Mouse (Mus musculus) T-helper 17 cell (primary cell): ENCODE results near the gene Calhm3.

Experiments
- in situ Hi-C, 2 experiments: fragments of 300-600 bp; cut with MboI, MseI; formaldehyde crosslinking; loops; 1 replicate in 1 of 2; 2 replicates in 1 of 2; pipeline ENCODE4 v1.15.1; 2025; ENCODE audit warnings: high pct_unique_total_duplicates in 2 of 2

Calhm3 gene

DNA sequence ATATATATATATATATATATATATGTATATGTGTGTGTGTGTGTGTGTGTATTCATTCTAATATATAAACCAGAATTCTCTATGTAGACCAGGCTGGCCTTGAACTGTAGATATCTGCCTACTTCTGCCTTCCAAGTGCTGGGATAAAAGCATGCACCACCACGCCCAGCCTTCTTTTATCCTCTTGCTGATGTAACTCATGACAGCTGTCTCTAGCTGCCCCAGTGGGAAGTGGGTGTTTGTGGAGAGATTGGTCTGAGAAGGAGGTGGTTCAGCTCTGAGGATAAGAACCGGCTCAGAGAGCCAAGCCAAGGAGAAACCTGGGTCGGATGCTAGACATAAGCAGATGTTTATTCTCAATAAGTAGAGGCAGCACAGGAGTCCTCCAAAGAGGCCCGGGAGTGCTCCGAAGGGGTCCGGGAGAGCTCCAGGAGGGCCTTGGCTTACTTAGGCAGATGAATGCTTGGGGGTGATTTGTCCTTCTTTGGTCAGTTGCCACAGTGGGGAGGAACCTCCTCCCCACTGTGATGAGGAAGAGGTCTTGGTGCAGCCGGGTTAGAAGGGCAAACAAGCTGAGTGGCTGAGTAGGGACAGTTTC, 10.2 kb upstream of the Calhm3 start:
- in situ Hi-C loops, result loop anchor here (5.0 kb wide), 1 partner anchor 45 kb away; no protein-coding TSS in a partner anchor

DNA sequence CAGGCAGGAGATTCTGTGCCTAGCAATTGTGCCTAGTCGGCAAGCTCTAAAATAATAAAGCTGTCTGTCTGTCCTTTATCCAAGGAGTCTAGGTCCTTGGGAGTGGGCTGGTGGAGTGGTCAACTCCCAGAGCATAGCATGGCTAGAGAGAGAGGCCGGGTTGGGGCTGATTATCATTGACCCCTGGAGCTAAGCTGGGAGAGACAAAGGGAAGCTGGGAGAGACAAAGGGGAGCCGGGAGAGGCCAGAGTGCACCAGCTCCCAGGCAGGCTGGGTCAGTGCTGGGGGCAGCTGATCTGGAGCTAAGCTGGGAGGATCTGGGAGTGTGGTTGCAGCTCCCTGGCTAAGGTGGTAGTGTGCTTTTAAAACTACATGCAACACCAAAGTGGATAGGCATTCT, 9.2 kb upstream of the Calhm3 start:
- in situ Hi-C loops, result loop anchor here (5.0 kb wide), 1 partner anchor 44 kb away; no protein-coding TSS in a partner anchor

DNA sequence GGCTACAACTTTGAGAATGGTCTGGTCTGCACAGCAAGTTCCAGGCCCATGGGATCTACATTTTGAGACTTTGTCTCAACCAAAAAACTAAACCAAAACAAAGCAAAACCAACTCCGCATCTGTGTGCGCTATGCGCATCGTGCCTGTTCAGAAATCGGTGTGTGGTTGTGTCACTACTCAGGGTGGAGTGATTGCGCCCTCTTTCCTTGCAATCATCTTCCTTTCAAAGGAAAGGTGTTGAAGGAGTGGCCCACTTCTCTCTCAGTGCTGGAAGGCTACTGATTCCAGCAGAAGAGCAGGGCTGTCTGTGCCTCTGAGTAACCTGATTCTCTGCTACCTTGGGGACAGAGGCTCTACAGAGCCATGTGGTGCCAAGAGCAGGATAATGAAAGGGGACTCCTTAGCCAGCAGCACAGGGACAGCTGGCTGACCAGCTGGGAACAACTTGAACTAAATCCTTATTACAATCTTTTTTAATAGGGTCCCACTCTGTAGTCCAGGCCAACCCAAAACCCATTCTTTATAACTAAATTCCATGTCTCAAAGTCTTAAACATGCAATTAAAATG, 5.7 kb upstream of the Calhm3 start:
- in situ Hi-C loops, result no loop called here

DNA sequence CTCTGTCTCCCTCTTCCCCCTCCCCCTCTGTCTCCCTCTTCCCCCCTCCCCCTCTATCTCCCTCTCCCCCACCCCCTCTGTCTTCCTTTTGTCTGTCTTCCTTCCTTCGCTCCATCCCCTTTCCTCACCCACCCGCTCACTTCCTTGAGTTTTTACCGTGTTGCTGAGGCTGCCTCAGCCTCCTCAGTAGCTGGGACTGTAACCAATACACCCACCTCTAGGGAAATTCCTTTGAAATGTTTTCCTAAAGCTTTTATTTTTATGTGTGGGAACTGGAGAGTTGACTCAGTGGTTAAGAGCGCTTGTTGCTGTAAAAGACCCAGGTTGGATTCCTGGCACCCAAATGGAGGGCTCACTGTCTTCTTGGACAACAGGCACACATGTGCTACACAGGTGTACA, 4.1 kb upstream of the Calhm3 start:
- in situ Hi-C loops, result no loop called here

DNA sequence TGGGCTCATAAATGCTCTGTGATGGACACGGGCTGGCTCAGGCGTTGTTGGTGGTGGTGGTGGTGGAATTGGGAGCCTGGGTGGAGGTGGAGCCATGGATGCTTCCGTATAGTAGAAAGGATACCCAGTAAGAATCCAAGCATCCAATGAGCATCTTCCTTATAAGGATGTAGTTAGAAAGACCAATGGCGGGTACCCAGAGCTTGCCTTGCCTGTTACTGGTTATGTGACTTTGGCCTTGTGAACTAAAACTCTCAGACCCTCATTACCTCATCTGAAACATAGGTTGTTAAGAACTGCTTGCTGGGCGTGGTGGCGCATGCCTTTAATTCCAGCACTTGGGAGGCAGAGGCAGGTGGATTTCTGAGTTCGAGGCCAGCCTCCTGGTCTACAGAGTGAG, 3.8 kb downstream of the Calhm3 start:
- in situ Hi-C loops, result no loop called here

GRCm38 (mm10) chr19:47152062-47152369, 5.5 kb downstream of the Calhm3 start:
- in situ Hi-C loops, result no loop called here

- in situ Hi-C loops, result no loop called here
Observed at GRCm38 (mm10) chr19:47151332-47152061, 6.1 kb downstream of the Calhm3 start.

DNA sequence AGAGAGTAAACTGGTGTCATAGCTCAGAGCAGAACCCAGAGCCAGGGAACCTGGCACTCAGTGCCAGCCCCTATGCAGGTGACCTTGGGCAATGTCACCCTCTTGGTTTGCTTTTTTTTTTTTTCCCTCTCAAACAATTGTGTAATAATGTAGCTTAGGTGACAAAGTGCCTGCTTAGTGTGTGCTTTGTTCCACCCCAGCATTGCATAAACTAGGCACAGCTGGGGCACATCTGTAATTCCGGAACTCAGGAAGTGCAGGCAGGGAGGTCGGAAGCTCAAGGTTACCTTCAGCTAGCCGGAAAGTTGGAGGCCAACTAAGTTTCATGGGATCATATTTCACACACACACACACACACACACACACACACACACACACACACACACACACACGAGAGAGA, 7.7 kb downstream of the Calhm3 start:
- in situ Hi-C loops, result loop anchor here in 1 of 2 experiments (10.0 kb wide), 1 partner anchor 1155 kb away; the partner anchor contains the start of gene Armh3

DNA sequence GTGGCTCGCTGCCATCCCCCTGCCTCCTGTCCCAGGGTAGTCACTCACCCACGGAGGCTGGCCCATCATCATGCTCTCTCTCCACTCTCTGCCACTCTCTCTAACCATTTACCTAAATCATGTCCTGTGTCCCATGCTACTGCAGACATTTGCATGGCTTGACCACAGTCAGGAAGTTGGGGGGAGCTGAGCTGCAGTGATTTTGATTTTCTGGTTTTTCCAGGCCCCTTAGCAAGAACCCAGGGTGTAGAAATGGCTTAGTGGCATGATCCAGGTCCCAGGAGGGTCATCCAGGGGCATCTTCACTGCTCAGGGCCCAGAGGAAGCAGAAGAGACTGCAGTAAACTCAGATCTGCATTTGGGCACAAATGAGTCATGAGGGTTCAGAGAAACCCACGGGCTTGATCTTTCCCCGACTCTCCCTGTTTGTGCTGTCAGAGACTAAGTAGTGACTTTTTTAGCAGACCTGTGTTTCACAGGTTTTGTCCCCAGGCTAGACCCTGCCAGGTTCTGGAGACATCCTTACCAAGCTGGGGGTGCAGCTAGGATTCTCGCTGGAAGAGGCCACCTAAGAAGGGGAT, 9.2 kb downstream of the Calhm3 start:
- in situ Hi-C loops, result loop anchor here in 1 of 2 experiments (10.0 kb wide), 1 partner anchor 1154 kb away; the partner anchor contains the start of gene Armh3

DNA sequence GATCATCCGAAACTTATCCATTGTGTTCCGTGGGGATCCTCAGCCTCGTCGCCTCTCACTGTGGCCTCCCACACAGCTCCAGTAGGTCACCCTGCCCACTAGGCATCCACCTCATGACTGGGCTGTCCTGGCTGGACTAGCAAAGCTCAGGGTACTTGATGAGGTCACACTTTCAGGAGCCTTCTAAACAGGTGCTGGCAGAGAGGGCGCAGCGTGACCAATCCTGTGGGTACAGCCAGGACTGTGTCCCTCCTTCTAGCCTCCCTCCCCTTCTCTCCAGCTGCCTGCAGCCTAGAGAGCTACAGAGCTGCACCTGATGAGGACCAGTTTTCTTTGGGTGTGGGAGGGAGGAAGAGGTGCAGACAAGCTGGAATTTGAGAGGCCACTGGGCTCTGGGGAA, 13.4 kb downstream of the Calhm3 start, which contains the start of gene Calhm1:
Calhm1 (minus strand) TSS at position 101 of the 400 bp plus-strand sequence.
- in situ Hi-C loops, result loop anchor here in 1 of 2 experiments (10.0 kb wide), 1 partner anchor 1149 kb away; the partner anchor contains the start of gene Armh3

DNA sequence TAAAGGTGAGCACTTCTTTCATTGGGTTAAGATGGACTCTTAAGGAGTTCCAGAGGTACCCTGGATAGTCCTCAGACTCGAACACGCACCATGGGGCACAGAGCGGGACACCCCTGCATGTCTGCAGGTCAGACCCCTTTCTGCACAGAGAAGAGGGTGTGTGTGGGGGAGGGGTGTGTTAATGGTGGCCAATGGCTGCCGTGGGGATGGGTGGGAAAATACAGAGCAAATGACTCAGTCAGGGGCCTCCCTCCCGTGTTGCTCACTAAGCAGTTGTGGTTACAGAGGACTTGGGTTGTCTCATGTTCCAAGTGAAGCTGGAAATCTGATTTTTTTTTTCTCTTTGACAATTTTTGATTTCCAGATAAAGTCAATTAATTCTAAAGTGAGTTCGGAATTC, 15.1 kb downstream of the Calhm3 start:
- in situ Hi-C loops, result loop anchor here in 1 of 2 experiments (10.0 kb wide), 1 partner anchor 1148 kb away; the partner anchor contains the start of gene Armh3

DNA sequence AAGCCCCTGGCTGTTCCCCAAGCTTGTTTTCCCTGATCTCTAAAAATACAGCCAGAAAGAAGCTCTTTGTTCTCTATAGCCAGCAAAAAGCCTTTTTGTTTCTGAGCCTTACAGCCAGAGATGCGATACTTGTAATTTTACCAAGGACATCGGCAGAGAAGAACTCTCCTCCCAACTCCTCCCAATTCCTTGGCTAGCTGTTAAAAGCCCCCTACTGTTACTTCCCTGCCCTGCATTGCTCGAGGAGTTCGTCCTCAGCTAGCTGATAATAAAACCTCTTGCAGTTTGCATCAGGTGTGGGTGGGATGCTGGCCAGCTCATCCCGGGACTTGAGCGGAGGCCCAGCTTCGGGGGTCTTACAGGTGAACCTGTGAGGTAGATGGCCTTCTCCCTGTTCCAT, 18.0 kb downstream of the Calhm3 start:
- in situ Hi-C loops, result loop anchor here in 1 of 2 experiments (10.0 kb wide), 1 partner anchor 1145 kb away; the partner anchor contains the start of gene Armh3

GRCm38 (mm10) chr19:47137771-47138421, 19.7 kb downstream of the Calhm3 start, which contains the start of gene Calhm2:
Gene Calhm2 (minus strand): TSS chr19:47138294.
- in situ Hi-C loops, result no loop called here

- in situ Hi-C loops, result no loop called here
Observed at GRCm38 (mm10) chr19:47137051-47137581, 20.4 kb downstream of the Calhm3 start.

GRCm38 (mm10) chr19:47136170-47136569, 21.4 kb downstream of the Calhm3 start:
- in situ Hi-C loops, result no loop called here

GRCm38 (mm10) chr19:47135568-47135967, 22.0 kb downstream of the Calhm3 start:
- in situ Hi-C loops, result no loop called here

GRCm38 (mm10) chr19:47133161-47133560, 24.4 kb downstream of the Calhm3 start:
- in situ Hi-C loops, result no loop called here

DNA sequence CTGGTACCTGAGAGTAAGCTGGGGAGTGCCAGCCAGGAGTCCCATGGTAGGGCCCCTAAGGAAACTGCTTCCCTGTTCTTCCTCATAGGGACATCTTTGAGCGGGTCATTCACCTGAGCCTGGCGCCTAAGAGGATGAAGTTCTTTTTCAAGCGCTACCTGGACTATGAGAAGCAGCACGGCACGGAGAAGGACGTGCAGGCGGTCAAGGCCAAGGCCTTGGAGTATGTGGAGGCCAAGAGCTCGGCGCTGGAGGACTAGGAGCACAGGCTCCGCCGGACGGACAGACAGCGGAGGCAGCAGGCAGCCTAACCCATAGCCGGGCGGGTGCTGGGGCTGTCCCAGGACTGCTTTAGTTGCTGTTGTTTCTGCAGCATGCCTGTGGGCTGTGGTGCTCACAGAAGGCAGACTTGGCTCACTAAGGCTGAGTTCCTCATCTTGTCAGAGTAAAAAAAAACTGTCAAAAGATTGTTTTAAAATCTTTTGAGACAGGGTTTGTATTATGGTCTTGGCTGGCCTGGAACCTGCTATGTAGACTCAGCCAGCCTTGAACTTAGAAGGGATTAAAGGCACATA, 26.9 kb downstream of the Calhm3 start:
- in situ Hi-C loops, result no loop called here

- in situ Hi-C loops, result no loop called here
Observed at GRCm38 (mm10) chr19:47128835-47129234, 28.7 kb downstream of the Calhm3 start.

DNA sequence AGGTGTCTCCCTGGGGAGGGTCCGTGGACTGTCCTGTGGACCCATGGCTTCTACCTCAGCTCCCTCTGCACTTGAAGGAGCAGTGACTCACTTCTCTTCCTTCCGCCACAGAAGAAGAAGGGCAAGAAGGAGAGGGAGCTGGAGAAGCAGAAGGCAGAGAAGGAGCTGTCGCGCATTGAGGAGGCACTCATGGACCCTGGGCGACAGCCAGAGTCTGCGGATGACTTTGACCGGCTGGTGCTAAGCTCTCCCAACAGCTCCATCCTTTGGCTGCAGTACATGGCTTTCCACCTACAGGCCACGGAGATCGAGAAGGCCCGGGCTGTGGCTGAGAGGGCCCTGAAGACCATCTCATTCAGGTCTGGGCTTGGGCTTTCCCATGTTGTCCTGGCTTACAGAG, 29.4 kb downstream of the Calhm3 start:
- in situ Hi-C loops, result no loop called here

DNA sequence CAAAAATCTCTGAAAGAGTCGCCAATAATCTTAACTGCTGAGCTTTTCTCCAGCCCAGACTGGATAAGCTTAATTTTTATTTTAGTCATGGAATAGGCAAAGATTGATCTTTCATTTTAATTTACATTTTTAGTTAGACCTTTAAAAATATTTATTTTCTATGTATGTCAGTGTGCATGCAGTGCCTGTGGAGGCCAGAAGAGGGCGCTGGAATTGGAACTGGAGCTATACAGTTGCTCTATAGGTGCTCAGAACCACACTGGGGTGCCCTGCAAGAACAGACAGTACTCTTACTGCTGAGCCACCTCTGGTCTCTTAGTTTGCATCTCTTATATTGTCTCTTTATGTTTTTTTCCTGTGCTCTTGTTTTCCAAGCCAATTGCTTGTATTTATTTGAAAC, 34.8 kb downstream of the Calhm3 start:
- in situ Hi-C loops, result loop anchor here (5.0 kb wide), 1 partner anchor 44 kb away; no protein-coding TSS in a partner anchor
